Mouse (Mus musculus) hindbrain, embryonic 16.5 days (tissue): Measurements from ENCODE around the gene Ftl1. TPM values are rescaled to one million over a fixed set of nuclear protein-coding genes. Genes with fewer than 3 reads are reported as not detected.
A peak's percentile ranks its signal among the peaks of the same experiment; 100 is the strongest.
"Not testable (repeated sequence)": the region's sequence is repeated elsewhere in the genome, so short reads cannot be mapped to it uniquely, and the experiment has no call there.

Source experiments
- ATAC-seq: fragments of 200-750 bp; cut with Nextera tagmentation; 2 replicates; pipeline ENCODE4 v1.8.0; 2017; ENCODE audit warnings: moderate TSS enrichment, moderate library complexity
- H3K27ac ChIP-seq: fragments of 300-500 bp; sonication (generic); 2 replicates; pipeline ENCODE4 v1.5.1; 2014; ENCODE audit warnings: low read depth, mild to moderate bottlenecking, control low read depth, low read length, moderate library complexity
- H3K27me3 ChIP-seq: fragments of 300-500 bp; sonication (generic); replicated peaks from 2 replicates; pipeline ENCODE4 v1.6.1; 2014; ENCODE audit warnings: low read length; ENCODE audit not compliant: control insufficient read depth, insufficient read depth
- H3K36me3 ChIP-seq: fragments of 300-500 bp; sonication (generic); 2 replicates; pipeline ENCODE4 v1.6.1; 2014; ENCODE audit warnings: mild to moderate bottlenecking, low read length, moderate library complexity, mixed read lengths; ENCODE audit not compliant: control insufficient read depth, insufficient read depth
- H3K4me1 ChIP-seq: fragments of 300-500 bp; sonication (generic); 2 replicates; pipeline ENCODE4 v1.6.1; 2014; ENCODE audit warnings: low read depth, low read length; ENCODE audit not compliant: control insufficient read depth, insufficient read depth
- H3K4me2 ChIP-seq: fragments of 300-500 bp; sonication (generic); 2 replicates; pipeline ENCODE4 v1.6.1; 2014; ENCODE audit warnings: mild to moderate bottlenecking, low read length, control low read depth, moderate library complexity
- H3K4me3 ChIP-seq: fragments of 300-500 bp; sonication (generic); 2 replicates; pipeline ENCODE4 v1.5.1; 2014; ENCODE audit warnings: mild to moderate bottlenecking, low read length, control low read depth, moderate library complexity
- H3K9ac ChIP-seq: fragments of 300-500 bp; sonication (generic); 2 replicates; pipeline ENCODE4 v1.6.1; 2014; ENCODE audit warnings: low read depth, mild to moderate bottlenecking, control low read depth, low read length, moderate library complexity
- H3K9me3 ChIP-seq: fragments of 300-500 bp; sonication (generic); 2 replicates; pipeline ENCODE4 v1.6.1; 2014; ENCODE audit warnings: mild to moderate bottlenecking, low read length, moderate library complexity; ENCODE audit not compliant: control insufficient read depth
- WGBS: fragments of 180-500 bp; shearing (Covaris S2); extraction: QIAGEN DNeasy Blood & Tissue Kit; methylation state at CpG from one replicate; pipeline ENCODE4 v1.1.7; 2014; 5-methylcytosine and 5-hydroxymethylcytosine counted together
- polyA plus RNA-seq: library from polyadenylated mRNA; unstranded; fragments of >200 nt; fragmentation: Nextera tagmentation; extraction: Ambion mirVana; gene quantifications from 2 replicates; pipeline ENCODE4 v1.2.1, GENCODE M21; 2015

Gene Ftl1
- 5,303 and 5,527 TPM in 2 replicates for polyA plus RNA-seq

DNA sequence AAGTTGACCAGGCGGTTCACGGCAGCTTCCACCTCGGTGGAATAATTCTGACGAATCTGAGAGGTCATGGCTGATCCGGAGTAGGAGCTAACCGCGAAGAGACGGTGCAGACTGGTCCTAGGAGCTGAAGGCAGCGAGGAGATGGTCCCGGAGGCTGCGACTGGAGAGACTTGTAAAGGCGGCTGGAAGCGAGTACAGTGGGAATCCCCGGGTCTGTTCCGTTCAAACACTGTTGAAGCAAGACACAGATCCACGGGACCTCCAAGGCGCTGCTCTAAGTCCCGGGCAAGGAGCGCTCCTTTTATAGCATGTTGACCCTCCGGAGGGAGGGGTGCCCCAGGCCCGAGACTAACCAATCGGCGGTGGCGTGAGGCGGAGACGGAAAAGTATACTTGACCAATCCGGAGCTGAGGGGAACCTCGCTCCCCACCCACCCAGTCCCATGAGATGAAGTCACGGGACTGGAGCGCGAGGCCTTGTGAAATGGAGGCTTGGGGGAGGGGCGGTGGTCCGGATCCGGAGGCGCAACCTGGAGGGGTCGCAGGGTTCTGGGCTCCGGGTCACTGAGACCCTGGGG, at the start of gene Ftl1:
TSS of gene Ftl1 (minus strand) at position 321 of the 577 bp plus-strand sequence.
- Histone ChIP-seq H3K4me2 (peak within 1 kb of the TSS; percentile 90), H3K4me3 (peak within 1 kb of the TSS; percentile 60), H3K4me1 (peaks cover 33% of the 10 kb centered on the region), H3K9ac (peak within 1 kb of the TSS; percentile 68), H3K27ac (peak within 1 kb of the TSS; percentile 93)
- H3K9me3 ChIP-seq, H3K27me3 ChIP-seq, H3K36me3 ChIP-seq: not testable (repeated sequence)
- WGBS = under 1% methylated on average over 24 of the region's 37 CpGs
- ATAC-seq = peak; percentile 96

GRCm38 (mm10) chr7:45509181-45509882, 49.6 kb upstream of the Ftl1 start:
- Histone ChIP-seq H3K36me3 (peaks cover 4% of the 10 kb centered on the region; the same call in 1 of the 2 replicates), H3K4me3 (peak overlapping the region; percentile 84), H3K27ac (peak overlapping the region; percentile 89), H3K9ac (peak overlapping the region; percentile 87), H3K27me3 (no peaks in the 10 kb centered on the region), H3K4me2 (peak overlapping the region; percentile 96), H3K9me3 (no peaks in the 10 kb centered on the region), H3K4me1 (peaks cover 15% of the 10 kb centered on the region)
- ATAC-seq = peak; percentile 20
- 37% methylated on average over 19 of the region's 19 CpGs for WGBS

DNA sequence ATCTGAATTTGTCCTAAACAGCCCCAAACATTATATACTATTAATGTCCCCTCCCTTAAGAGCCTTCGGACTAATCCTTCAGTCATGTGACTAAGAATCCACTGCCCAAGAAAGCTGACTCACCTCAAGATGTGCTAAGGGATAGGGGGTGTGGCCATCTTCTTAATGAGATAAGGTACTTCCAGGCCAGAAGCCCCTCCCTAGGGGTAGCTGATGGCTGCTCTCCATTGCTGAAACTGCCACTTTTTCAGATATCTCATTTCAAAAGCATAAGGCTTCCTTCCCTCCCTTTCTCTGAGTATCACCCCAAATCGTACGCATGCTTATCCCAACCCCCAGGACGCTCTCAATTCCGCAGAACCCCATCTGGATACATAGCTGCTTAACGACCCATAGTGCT, 48.9 kb upstream of the Ftl1 start:
- no peaks in the 10 kb centered on the region for H3K9me3 ChIP-seq
- no peak overlapping the region for H3K27ac ChIP-seq
- ATAC-seq = no peak
- peak overlapping the region; percentile 41; the same call in 1 of the 2 replicates for H3K9ac ChIP-seq
- H3K4me2 ChIP-seq = peak overlapping the region; percentile 96
- peaks cover 15% of the 10 kb centered on the region for H3K4me1 ChIP-seq
- no peaks in the 10 kb centered on the region for H3K27me3 ChIP-seq
- no peak overlapping the region for H3K4me3 ChIP-seq
- peaks cover 4% of the 10 kb centered on the region; the same call in 1 of the 2 replicates for H3K36me3 ChIP-seq
- WGBS = 78% methylated on average over 6 of the region's 6 CpGs

DNA sequence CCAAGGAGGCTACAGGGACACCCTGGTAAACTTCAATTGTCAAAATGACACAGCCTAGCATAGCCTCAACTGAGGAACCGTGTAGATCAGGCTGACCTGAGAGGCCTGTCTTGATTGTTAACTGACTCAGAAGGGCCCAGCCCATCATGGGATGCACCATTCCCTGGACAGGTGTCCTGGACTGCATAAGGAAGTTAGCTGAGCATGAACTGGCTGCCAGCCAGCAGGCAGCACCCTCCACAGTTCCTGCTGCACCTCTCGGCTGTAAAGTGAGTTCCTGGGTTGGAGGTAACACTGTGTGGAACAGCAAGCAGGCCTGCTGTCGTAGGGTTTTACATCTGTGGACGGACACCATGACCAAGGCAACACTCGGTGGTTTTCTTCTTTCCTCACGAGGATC, 47.9 kb upstream of the Ftl1 start:
- ATAC-seq = no peak
- no peaks in the 10 kb centered on the region for H3K27me3 ChIP-seq
- no peak overlapping the region for H3K4me3 ChIP-seq
- H3K36me3 ChIP-seq = peaks cover 4% of the 10 kb centered on the region; the same call in 1 of the 2 replicates
- H3K9me3 ChIP-seq = no peaks in the 10 kb centered on the region
- no peak overlapping the region for H3K4me2 ChIP-seq
- H3K4me1 ChIP-seq = peaks cover 15% of the 10 kb centered on the region
- H3K27ac ChIP-seq = no peak overlapping the region
- 93% methylated on average over 6 of the region's 6 CpGs for WGBS
- H3K9ac ChIP-seq = no peak overlapping the region

DNA sequence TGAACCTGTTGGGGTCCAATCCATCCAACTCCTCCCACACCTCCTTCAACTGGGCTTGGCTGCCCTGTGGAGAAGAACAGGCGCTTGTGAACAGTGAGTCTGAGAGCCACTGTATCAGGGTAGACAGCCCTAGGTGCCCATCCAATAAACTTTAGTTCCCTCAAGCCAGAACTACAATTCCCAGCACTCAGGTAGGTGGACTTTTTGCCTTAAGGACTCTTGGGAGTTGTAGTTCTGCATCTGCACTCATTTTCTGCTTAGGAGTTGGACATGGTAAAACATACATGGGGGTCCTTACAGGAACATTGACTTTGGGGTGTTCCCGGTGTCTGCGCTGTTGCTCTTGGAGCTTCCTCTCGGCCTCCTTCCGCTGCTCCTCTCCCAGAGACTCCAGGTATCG, 38.7 kb upstream of the Ftl1 start:
- Histone ChIP-seq H3K4me3 (no peak overlapping the region), H3K9ac (no peak overlapping the region), H3K36me3 (peaks cover 31% of the 10 kb centered on the region), H3K9me3 (no peaks in the 10 kb centered on the region), H3K4me1 (no peaks in the 10 kb centered on the region), H3K27ac (no peak overlapping the region), H3K27me3 (no peaks in the 10 kb centered on the region), H3K4me2 (no peak overlapping the region)
- WGBS = 94% methylated on average over 6 of the region's 6 CpGs
- no peak for ATAC-seq

- 86% methylated on average over 9 of the region's 9 CpGs for WGBS
- Histone ChIP-seq H3K4me3 (no peak overlapping the region), H3K9me3 (no peaks in the 10 kb centered on the region), H3K27ac (no peak overlapping the region), H3K27me3 (no peaks in the 10 kb centered on the region), H3K4me1 (peaks cover 2% of the 10 kb centered on the region), H3K9ac (no peak overlapping the region), H3K4me2 (no peak overlapping the region), H3K36me3 (peaks cover 29% of the 10 kb centered on the region)
- ATAC-seq = no peak
These were observed 34.9 kb upstream of the Ftl1 start for GRCm38 (mm10) chr7:45494548-45494947.

- no peak overlapping the region for H3K9ac ChIP-seq
These were observed 33.3 kb upstream of the Ftl1 start for GRCm38 (mm10) chr7:45492951-45493350.

GRCm38 (mm10) chr7:45492225-45492844, 32.7 kb upstream of the Ftl1 start:
- H3K9ac ChIP-seq = no peak overlapping the region
- H3K36me3 ChIP-seq = peaks cover 21% of the 10 kb centered on the region
- WGBS = 96% methylated on average over 8 of the region's 8 CpGs
- H3K9me3 ChIP-seq = no peaks in the 10 kb centered on the region
- no peak overlapping the region for H3K4me3 ChIP-seq
- H3K27me3 ChIP-seq = no peaks in the 10 kb centered on the region
- no peak overlapping the region for H3K4me2 ChIP-seq
- no peak for ATAC-seq
- no peak overlapping the region for H3K27ac ChIP-seq
- peaks cover 8% of the 10 kb centered on the region for H3K4me1 ChIP-seq

More at GRCm38 (mm10) chr7:45492951-45493350, 33.3 kb upstream of the Ftl1 start:
- H3K4me3 ChIP-seq = no peak overlapping the region
- H3K4me2 ChIP-seq = no peak overlapping the region
- no peak overlapping the region for H3K27ac ChIP-seq
- no peaks in the 10 kb centered on the region for H3K9me3 ChIP-seq
- ATAC-seq = no peak
- peaks cover 8% of the 10 kb centered on the region for H3K4me1 ChIP-seq
- H3K27me3 ChIP-seq = no peaks in the 10 kb centered on the region
- H3K36me3 ChIP-seq = peaks cover 21% of the 10 kb centered on the region
- WGBS = 93% methylated on average over 5 of the region's 5 CpGs

- H3K9ac ChIP-seq = peak overlapping the region; percentile 29; the same call in 1 of the 2 replicates
- H3K4me1 ChIP-seq = peaks cover 8% of the 10 kb centered on the region
- H3K9me3 ChIP-seq = no peaks in the 10 kb centered on the region
- ATAC-seq = no peak
- no peak overlapping the region for H3K27ac ChIP-seq
- 25% methylated on average over 3 of the region's 3 CpGs for WGBS
- H3K4me3 ChIP-seq = no peak overlapping the region
- no peaks in the 10 kb centered on the region for H3K27me3 ChIP-seq
- peaks cover 17% of the 10 kb centered on the region for H3K36me3 ChIP-seq
- H3K4me2 ChIP-seq = no peak overlapping the region
These were observed 31.6 kb upstream of the Ftl1 start for GRCm38 (mm10) chr7:45491264-45491663.
